Mouse (Mus musculus) liver, embryonic 16.5 days (tissue): ENCODE measurements around the gene Mcam. TPM values are rescaled to one million over a fixed set of nuclear protein-coding genes. Genes with fewer than 3 reads are reported as not detected.
A peak's percentile ranks its signal among the peaks of the same experiment; 100 is the strongest.

ENCODE experiments used
- ATAC-seq: fragments of 200-750 bp; cut with Nextera tagmentation; 2 replicates; pipeline ENCODE4 v1.8.0; 2017; ENCODE audit warnings: low read depth, mild to moderate bottlenecking, moderate number of reproducible peaks, moderate library complexity
- H3K27ac ChIP-seq: fragments of 300-500 bp; sonication (generic); 2 replicates; pipeline ENCODE4 v1.5.1; 2014; ENCODE audit warnings: mild to moderate bottlenecking, low read length
- H3K27me3 ChIP-seq: fragments of 300-500 bp; sonication (generic); 2 replicates; pipeline ENCODE4 v1.6.1; 2014; ENCODE audit warnings: low read depth, low read length, mixed read lengths; ENCODE audit not compliant: control insufficient read depth, insufficient read depth
- H3K36me3 ChIP-seq: fragments of 300-500 bp; sonication (generic); 2 replicates; pipeline ENCODE4 v1.6.1; 2014; ENCODE audit warnings: mild to moderate bottlenecking; ENCODE audit not compliant: control insufficient read depth, insufficient read depth
- H3K4me1 ChIP-seq: fragments of 300-500 bp; sonication (generic); 2 replicates; pipeline ENCODE4 v1.6.1; 2014; ENCODE audit warnings: low read depth, low read length, mixed read lengths; ENCODE audit not compliant: control insufficient read depth
- H3K4me2 ChIP-seq: fragments of 300-500 bp; sonication (generic); 2 replicates; pipeline ENCODE4 v1.6.1; 2014; ENCODE audit warnings: low read depth, low read length, mixed read lengths
- H3K4me3 ChIP-seq: fragments of 300-500 bp; sonication (generic); 2 replicates; pipeline ENCODE4 v1.5.1; 2014; ENCODE audit warnings: low read depth, mild to moderate bottlenecking, low read length
- H3K9ac ChIP-seq: fragments of 300-500 bp; sonication (generic); 2 replicates; pipeline ENCODE4 v1.6.1; 2014; ENCODE audit warnings: low read depth, low read length
- H3K9me3 ChIP-seq: fragments of 300-500 bp; sonication (generic); replicated peaks from 2 replicates; pipeline ENCODE4 v1.6.1; 2016; ENCODE audit warnings: low read length; ENCODE audit not compliant: control insufficient read depth
- WGBS: fragments of 180-500 bp; shearing (Covaris S2); extraction: QIAGEN DNeasy Blood & Tissue Kit; methylation state at CpG from one replicate; pipeline ENCODE4 v1.1.7; 2014; ENCODE audit not compliant: insufficient replicate concordance; 5-methylcytosine and 5-hydroxymethylcytosine counted together
- polyA plus RNA-seq: library from polyadenylated mRNA; unstranded; fragments of >200 nt; fragmentation: Nextera tagmentation; extraction: Ambion mirVana; gene quantifications from 2 replicates; pipeline ENCODE4 v1.2.1, GENCODE M21; 2015

The Mcam gene
- polyA plus RNA-seq, 1 experiment from 2014 or later = 5.6 TPM

DNA sequence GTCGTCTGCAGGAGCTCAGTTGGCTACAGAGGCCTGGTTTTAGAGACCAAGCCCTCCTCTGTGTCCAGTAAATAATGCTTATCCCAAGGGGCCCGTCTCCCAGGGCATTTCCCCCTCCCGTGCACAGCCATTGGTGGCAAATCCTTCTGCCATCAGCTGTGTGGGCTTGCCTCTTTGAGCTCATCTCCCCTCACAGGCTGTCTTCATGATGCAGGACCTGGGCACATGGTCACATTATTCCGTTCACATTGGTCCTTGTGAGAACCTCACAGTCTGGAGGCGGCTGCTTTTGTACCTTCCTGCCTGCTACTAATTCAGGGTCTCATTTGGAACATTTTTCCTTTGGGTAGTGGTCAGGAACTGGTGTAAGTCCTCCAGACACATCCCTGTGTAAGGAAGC lies 7.7 kb downstream of the Mcam start:
- H3K9ac ChIP-seq = no peak overlapping the region
- H3K4me3 ChIP-seq = no peak overlapping the region
- no peaks in the 10 kb centered on the region for H3K27me3 ChIP-seq
- H3K36me3 ChIP-seq = no peaks in the 10 kb centered on the region; the same call in 1 of the 2 replicates
- no peak for ATAC-seq
- no peak overlapping the region for H3K27ac ChIP-seq
- no peak overlapping the region for H3K4me2 ChIP-seq
- H3K4me1 ChIP-seq = no peaks in the 10 kb centered on the region
- H3K9me3 ChIP-seq = no peaks in the 10 kb centered on the region
- 68% methylated on average over 5 of the region's 5 CpGs for WGBS

DNA sequence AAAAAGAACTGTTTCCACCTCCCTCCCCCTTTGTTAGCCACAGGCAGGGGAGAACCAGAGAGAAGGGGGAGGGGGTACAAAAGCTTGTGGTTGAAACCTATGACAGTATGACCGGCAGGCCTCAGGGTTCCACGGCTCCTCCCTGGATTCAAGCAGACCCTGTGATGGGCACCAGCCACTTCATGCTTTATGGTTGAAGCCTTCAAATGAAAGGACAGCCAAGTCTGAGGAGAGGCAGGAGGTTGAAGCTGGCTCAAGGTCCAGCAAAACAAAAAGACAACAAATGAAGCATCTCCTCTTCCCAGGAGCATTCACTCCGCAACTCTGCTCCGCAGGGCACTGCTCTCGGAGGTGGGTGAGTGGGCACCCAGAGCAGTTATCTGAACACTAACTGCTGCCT lies 9.2 kb downstream of the Mcam start:
- no peak overlapping the region for H3K27ac ChIP-seq
- no peaks in the 10 kb centered on the region for H3K9me3 ChIP-seq
- no peak for ATAC-seq

DNA sequence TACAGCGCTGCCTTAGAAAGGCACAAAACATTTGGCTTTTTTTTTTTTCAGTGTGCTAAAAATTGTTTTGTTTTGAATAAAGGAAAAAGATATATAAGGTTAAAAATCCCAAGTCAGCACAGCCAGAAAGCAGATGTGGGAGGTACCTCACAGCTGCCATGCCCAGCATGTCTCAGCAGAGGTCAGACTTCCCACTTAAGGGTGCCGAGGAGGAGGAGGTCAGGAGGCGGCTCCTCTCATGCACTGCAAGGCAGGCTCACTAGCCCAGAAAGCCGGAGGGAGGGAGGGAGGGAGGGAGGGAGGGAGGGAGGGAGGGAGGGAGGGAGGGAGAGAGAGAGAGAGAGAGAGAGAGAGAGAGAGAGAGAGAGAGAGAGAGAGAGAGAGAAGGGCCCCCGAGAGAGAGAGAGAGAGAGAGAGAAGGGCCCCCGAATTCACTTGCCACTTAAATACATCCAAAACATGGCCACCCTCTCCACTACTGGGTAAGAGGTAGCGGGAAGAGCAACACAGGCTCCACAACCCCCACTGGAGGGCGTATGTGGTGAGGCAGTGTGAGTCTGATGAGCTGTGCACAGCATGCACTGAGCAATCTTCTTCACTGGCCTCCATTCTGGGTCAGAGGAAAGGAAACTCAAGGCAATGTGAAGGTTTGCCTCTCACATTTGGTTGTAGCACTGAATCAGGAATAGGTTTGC lies 9.9 kb downstream of the Mcam start:
- H3K4me1 ChIP-seq = no peaks in the 10 kb centered on the region
- no peaks in the 10 kb centered on the region for H3K27me3 ChIP-seq
- no peaks in the 10 kb centered on the region for H3K9me3 ChIP-seq
- no peak overlapping the region for H3K4me3 ChIP-seq
- no peaks in the 10 kb centered on the region; the same call in 1 of the 2 replicates for H3K36me3 ChIP-seq
- no peak for ATAC-seq
- H3K4me2 ChIP-seq = no peak overlapping the region
- 45% methylated on average over 7 of the region's 8 CpGs for WGBS
- no peak overlapping the region for H3K27ac ChIP-seq
- H3K9ac ChIP-seq = no peak overlapping the region

More for the DNA sequence above, 9.2 kb downstream of the Mcam start:
- Histone ChIP-seq H3K27me3 (no peaks in the 10 kb centered on the region), H3K9ac (no peak overlapping the region), H3K4me1 (no peaks in the 10 kb centered on the region), H3K4me2 (no peak overlapping the region), H3K36me3 (no peaks in the 10 kb centered on the region; the same call in 1 of the 2 replicates), H3K4me3 (no peak overlapping the region)
- WGBS = 78% methylated on average over 5 of the region's 5 CpGs

DNA sequence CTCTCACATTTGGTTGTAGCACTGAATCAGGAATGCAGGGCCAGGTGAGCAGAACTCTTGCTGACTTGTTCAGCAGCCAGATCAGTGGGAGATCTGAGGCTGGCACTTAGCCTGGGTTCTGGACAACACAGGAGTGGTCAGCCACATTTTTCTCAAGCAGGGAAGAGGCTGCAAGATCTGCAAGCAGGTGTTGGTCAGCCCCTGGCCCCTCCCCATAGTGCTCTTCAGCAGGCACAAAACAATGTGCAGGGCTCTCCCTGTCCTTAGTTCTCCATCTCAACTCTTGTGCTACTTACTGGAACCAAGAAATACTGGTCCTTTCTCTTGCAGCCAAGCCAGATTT lies 10.4 kb downstream of the Mcam start:
- Histone ChIP-seq H3K36me3 (no peaks in the 10 kb centered on the region; the same call in 1 of the 2 replicates), H3K9me3 (no peaks in the 10 kb centered on the region), H3K9ac (no peak overlapping the region), H3K27me3 (no peaks in the 10 kb centered on the region), H3K27ac (no peak overlapping the region), H3K4me2 (no peak overlapping the region), H3K4me1 (no peaks in the 10 kb centered on the region), H3K4me3 (no peak overlapping the region)
- ATAC-seq = no peak

DNA sequence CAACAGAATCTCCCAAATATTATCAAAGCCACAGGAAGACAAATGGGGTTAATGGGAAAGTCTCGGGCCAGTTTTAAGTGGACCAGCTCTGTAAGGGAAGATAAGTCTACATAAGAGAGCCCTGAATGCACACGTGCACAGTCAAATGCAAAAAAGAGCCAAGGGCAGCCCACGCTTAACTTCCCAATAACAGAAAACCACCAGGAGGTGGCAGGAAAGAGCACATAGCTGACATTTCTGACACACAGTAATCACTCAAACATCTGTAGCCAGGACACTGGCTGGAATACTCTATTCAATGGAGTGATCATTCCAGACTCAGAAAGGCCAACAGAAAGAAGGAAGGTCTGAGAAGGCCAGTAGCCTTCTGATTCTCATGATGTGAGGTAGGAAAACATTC lies 13.0 kb downstream of the Mcam start:
- Histone ChIP-seq H3K4me2 (no peak overlapping the region), H3K4me1 (no peaks in the 10 kb centered on the region), H3K27ac (no peak overlapping the region), H3K27me3 (no peaks in the 10 kb centered on the region), H3K9me3 (no peaks in the 10 kb centered on the region), H3K4me3 (no peak overlapping the region), H3K36me3 (peaks cover 3% of the 10 kb centered on the region), H3K9ac (no peak overlapping the region)
- WGBS = 48% methylated on average over 3 of the region's 3 CpGs
- ATAC-seq = no peak

DNA sequence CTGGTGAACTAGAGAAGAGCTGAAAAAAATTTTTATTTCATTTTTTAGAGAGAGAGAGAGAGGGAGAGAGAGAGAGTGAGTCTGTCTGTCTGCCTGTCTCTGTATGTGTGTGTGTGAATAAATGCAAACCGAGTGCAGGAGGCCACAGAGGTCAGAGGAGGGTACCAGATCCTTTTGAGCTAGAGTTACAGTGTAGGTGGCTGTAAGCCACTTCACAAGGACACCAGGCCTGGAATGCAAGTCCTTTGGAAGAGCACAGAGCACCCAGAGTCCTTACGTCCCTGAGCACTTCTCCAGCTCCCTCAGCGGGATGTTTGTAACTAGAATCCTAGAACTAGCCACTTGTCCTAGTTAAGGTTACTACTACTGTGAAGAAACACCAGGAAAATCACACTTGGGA lies 25.6 kb downstream of the Mcam start:
- H3K4me1 ChIP-seq = no peaks in the 10 kb centered on the region
- WGBS = 73% methylated on average over 3 of the region's 3 CpGs
- no peak overlapping the region for H3K9ac ChIP-seq
- H3K36me3 ChIP-seq = peaks cover 33% of the 10 kb centered on the region
- no peak overlapping the region for H3K4me2 ChIP-seq
- no peaks in the 10 kb centered on the region for H3K27me3 ChIP-seq
- H3K4me3 ChIP-seq = no peak overlapping the region
- H3K27ac ChIP-seq = no peak overlapping the region
- no peaks in the 10 kb centered on the region for H3K9me3 ChIP-seq
- no peak for ATAC-seq

DNA sequence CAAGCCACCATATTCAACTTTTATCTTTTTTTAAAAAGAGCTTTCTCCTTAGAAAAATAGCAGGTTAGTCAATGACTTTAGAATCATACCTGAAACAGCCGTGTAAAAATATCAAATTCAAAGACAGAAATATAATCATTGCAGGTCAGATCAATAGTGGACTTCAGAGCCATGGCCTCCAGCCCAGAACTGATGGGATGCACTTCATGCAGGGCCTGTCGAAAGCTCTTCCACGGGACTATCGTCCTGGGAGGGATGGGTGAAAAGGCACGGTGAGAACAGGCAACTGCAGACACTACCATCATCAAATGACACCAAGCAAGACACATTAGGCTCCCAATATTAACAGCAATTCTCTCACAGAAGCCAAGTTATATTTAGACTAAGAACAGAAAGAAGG lies 34.7 kb downstream of the Mcam start:
- no peak overlapping the region for H3K9ac ChIP-seq
- ATAC-seq = peak; percentile 58; the same call in 1 of the 2 replicates
- H3K27ac ChIP-seq = no peak overlapping the region; the same call in 1 of the 2 replicates
- H3K36me3 ChIP-seq = peaks cover 10% of the 10 kb centered on the region
- no peak overlapping the region for H3K4me3 ChIP-seq
- peaks cover 5% of the 10 kb centered on the region for H3K4me1 ChIP-seq
- no peak overlapping the region for H3K4me2 ChIP-seq
- WGBS = 53% methylated on average over 5 of the region's 5 CpGs
- no peaks in the 10 kb centered on the region for H3K9me3 ChIP-seq
- H3K27me3 ChIP-seq = no peaks in the 10 kb centered on the region

DNA sequence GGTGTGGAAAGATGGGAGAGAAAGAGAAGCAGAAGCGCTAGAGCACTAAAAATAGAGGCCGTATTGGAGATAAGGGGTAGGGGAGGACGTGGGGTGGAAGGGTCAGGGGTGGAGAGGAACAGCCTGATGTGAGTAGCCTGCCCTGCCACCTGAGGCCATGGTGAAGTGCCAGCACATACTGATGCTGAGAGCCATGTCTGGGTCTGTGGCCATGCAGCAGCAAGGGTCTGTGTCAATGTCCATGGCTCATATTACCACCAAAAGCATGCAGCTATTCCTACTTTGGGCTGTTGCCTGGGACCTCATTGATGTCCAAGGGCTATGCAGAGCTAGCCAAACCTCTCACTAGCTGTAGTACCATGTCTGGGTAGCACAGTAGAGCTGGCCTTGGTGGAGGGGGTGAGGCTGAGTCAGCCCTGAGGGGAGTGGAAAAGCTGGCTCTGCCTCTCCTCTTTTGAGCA lies 36.5 kb downstream of the Mcam start:
- Histone ChIP-seq H3K4me2 (no peak overlapping the region), H3K4me1 (peaks cover 5% of the 10 kb centered on the region), H3K9me3 (no peaks in the 10 kb centered on the region), H3K4me3 (no peak overlapping the region), H3K27me3 (no peaks in the 10 kb centered on the region), H3K9ac (no peak overlapping the region), H3K27ac (no peak overlapping the region), H3K36me3 (peaks cover 5% of the 10 kb centered on the region)
- WGBS = 50% methylated on average over 3 of the region's 3 CpGs
- ATAC-seq = no peak

DNA sequence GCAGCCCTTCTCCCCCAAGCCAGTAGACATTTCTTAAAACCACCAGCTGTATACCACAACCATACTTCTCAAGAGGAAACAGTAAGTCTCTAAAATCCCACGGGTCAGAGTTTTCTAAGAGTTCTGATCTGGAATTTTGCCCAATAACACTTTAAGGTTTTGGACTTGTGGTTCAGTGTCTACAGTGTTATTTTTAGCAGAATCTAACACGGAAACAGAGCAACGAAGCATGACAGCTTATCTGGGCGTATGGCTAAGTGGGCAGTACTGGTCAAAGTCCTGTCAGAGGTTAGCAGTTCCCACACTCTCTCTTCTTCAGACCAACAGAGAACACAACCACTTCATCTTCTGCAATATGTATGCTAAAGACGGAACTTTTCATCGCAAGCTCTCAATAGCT lies 41.3 kb downstream of the Mcam start:
- H3K36me3 ChIP-seq = peaks cover 3% of the 10 kb centered on the region
- peaks cover 2% of the 10 kb centered on the region; the same call in 1 of the 2 replicates for H3K4me1 ChIP-seq
- no peaks in the 10 kb centered on the region for H3K27me3 ChIP-seq
- no peak overlapping the region for H3K4me3 ChIP-seq
- ATAC-seq = no peak
- no peak overlapping the region for H3K27ac ChIP-seq
- no peak overlapping the region for H3K9ac ChIP-seq
- H3K4me2 ChIP-seq = no peak overlapping the region
- no peaks in the 10 kb centered on the region for H3K9me3 ChIP-seq
- 21% methylated on average over 6 of the region's 6 CpGs for WGBS
